Mouse (Mus musculus): ENCODE results near the gene Slc25a27.

- no peak for TF ChIP-seq CTCF (conservative IDR thresholded peaks at IDR 0.05; ENCODE audit: insufficient read depth, insufficient read length, low read depth, low read length)
- no peak for TF ChIP-seq POLR2A (IDR thresholded peaks at IDR 0.05; ENCODE audit: low read depth, low read length)
Observed at GRCm38 (mm10) chr17:43630427-43630760, 36.6 kb downstream of the Slc25a27 start.
